Mouse (Mus musculus) megakaryocyte, embryonic 14.5 days (primary cell): ENCODE data around the gene Ttbk1.

Experiments
- FLI1 ChIP-seq: IDR thresholded peaks from 2 replicates; pipeline ENCODE4 v1.6.1; 2012; ENCODE audit warnings: low read length, inconsistent platforms, mixed read lengths
- GATA1 ChIP-seq: IDR thresholded peaks from 3 replicates; pipeline ENCODE4 v1.6.1; 2012; ENCODE audit warnings: mixed read lengths, low read length, inconsistent platforms, borderline replicate concordance

- TF ChIP-seq GATA1 = no peak
- TF ChIP-seq FLI1 = no peak
Measured at GRCm38 (mm10) chr17:46394631-46395030, 92.8 kb downstream of the Ttbk1 start.
